Mouse (Mus musculus): Measurements from ENCODE around the gene Mtcl1.

DNA sequence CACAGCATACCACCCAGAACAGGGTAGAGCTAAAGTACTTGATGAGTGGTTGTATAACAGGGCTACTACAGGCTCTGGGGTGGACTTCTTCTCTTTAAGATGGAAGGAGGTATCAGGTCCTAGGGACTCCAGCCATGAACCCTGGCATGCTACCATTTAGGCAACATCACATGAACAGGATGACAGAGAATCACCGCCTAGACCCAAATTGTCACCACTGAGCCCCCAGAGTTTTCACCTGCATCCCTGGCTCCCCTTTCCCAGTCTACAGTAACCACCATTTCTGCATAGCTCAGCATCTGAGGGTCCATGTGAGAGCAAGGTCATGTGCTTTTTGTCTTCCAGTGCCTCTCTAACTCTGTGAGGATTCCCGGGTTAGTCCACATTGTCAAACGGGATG, 124.7 kb downstream of the Mtcl1 start:
- no peak for TF ChIP-seq CTCF (IDR thresholded peaks at IDR 0.05)
- no peak for TF ChIP-seq POLR2A (IDR thresholded peaks at IDR 0.05; ENCODE audit: insufficient read depth, low read depth, low read length)
- no peak for TF ChIP-seq EP300 (IDR thresholded peaks at IDR 0.05; ENCODE audit: insufficient read depth, low read depth, low read length)

Data from heart, adult 2 months (tissue).